Mouse (Mus musculus) heart, postnatal 36 days (tissue): ENCODE results near the gene Dirc2. TPM values are rescaled to one million over a fixed set of nuclear protein-coding genes. Genes with fewer than 3 reads are reported as not detected.
A peak's percentile ranks its signal among the peaks of the same experiment; 100 is the strongest.

Experiments
- DNase-seq, 2 experiments: peaks; one replicate each; pipeline ENCODE4 v3.0.0; 2021 to 2022
- intact Hi-C: fragments of 180-260 bp; cut with DNase I; formaldehyde crosslinking; loops from one replicate; pipeline ENCODE4 v1.15.1; 2025
- total RNA-seq, 2 experiments: library from RNA; stranded (reverse); gene quantifications; 2 replicates each; pipeline ENCODE4 v1.2.3; 2021

Dirc2 gene
- total RNA-seq, 2 experiments from 2014 or later, result 64.2 to 70.4 TPM

- no peak for DNase-seq
- intact Hi-C loops, result no loop called here
Measured at GRCm38 (mm10) chr16:35742251-35742937, 26.8 kb downstream of the Dirc2 start.

DNA sequence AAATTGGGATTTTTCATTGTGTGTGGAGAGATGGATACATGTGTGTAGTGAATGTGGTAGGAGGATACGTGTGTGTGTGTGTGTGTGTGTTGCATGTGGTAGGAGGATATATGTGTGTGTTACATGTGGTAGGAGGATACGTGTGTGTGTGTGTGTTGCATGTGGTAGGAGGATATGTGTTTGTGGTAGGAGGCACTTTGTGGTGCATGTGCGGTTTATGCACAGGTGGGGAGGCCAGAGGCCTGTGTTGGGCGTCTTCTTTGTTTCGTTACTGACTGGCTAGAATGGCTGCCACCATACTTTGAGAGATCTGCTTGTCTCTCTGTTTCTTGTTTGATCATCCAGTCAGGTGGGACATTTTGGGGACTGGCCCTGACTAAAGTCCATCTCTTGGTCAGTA, 27.5 kb downstream of the Dirc2 start:
- no peak for DNase-seq
- intact Hi-C loops, result no loop called here

- no peak for DNase-seq
- intact Hi-C loops, result no loop called here
Measured at GRCm38 (mm10) chr16:35740943-35741342, 28.2 kb downstream of the Dirc2 start.

DNA sequence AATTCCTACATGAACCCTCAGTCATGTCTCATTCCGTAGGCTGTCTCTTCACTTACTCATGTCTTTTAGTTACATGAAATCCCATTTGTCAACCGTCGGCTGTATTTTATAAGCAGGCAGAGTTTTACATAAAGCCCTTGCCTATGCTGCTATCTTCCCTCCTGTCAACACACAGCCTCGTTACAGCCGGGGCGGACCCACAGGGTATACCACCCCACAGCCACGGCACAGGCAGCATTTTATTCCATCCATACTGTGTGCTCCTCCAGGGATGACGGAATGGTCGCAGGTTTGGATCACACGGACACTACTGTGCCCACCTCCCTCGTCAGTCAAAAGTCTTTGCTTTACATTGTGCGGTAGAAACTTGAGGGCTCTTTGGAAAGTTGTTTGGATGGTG, 28.8 kb downstream of the Dirc2 start:
- intact Hi-C loops, result no loop called here
- DNase-seq, result no peak

DNA sequence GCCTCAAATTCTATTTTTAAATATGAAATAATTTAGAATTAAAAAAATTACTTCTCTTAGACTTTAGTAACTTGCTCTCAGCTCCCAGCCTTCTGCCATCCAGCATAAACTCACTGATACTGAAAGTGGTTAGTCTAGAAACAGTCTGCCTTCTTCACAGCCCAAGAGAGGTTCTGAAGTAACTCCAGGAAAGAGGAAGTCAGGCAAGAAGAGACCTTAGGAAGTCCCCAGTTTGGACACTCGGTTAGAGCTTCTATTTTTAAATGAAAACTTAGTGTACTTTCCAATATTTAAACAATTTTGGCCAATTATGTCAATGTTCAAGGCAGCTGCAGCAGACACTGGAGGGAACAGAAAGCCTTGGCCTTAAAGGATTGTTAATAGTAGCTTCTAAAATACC, 29.6 kb downstream of the Dirc2 start:
- intact Hi-C loops, result loop anchor here (10.0 kb wide), 1 partner anchor 205 kb away; no protein-coding TSS in a partner anchor
- DNase-seq, result no peak

GRCm38 (mm10) chr16:35738096-35738767, 30.9 kb downstream of the Dirc2 start:
- no peak for DNase-seq
- intact Hi-C loops, result loop anchor here (10.0 kb wide), 1 partner anchor 207 kb away; no protein-coding TSS in a partner anchor

GRCm38 (mm10) chr16:35734038-35734437, 35.1 kb downstream of the Dirc2 start:
- DNase-seq, result peak; percentile 77 to 82
- intact Hi-C loops, result loop anchor here (1.0 to 10.0 kb wide), 3 partner anchors 37 to 211 kb away; partner anchors contain the start of gene Hspbap1

DNA sequence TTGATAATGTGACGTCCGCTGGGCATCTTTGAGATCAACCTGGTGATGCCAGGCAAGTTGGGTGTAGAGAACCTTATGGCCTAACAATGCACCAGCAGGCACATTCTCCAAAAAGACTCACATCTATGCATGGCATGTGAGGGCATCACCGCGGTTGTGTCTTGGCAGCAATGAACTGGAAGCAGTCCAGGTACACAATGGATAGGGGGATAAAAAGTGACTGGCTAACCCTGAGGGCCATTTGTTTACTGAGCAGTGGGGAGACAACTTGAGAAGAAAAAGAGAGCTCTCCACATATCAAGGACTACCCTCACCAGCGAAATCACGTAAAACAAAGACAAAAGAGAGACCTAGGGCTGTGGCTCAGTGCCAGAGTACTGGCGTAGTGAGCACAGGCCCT, 37.1 kb downstream of the Dirc2 start:
- intact Hi-C loops, result loop anchor here (10.0 kb wide), 1 partner anchor 213 kb away; no protein-coding TSS in a partner anchor
- DNase-seq, result peak in 1 of 2 experiments; percentile 28

DNA sequence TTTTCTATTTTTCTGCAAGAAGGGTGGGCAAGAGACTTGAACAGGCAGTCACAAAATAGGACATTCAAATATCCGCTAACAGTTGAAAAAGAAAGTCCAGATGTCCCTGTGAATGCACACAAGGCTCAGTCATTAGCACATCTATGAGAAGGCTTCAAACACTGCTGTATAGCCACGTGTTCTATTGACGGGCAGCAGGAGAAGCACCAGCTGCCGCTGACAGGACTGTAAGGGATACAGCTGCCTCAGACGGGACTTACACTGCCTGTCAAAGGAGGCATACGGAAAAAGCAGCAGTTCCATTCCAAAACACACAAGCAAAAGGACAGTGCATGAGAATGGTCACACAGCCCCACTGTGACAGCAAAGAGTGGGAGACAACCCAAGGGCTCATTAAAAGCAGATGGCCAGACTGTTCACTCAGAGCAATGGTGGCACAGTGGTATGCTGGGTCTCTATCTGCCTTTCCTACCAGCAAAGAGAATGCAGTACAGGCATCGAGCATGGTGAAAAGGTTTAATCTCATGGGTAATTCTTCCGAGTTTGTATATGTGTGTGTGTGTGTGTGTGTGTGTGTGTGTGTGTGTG, 39.9 kb downstream of the Dirc2 start:
- intact Hi-C loops, result no loop called here
- no peak for DNase-seq

DNA sequence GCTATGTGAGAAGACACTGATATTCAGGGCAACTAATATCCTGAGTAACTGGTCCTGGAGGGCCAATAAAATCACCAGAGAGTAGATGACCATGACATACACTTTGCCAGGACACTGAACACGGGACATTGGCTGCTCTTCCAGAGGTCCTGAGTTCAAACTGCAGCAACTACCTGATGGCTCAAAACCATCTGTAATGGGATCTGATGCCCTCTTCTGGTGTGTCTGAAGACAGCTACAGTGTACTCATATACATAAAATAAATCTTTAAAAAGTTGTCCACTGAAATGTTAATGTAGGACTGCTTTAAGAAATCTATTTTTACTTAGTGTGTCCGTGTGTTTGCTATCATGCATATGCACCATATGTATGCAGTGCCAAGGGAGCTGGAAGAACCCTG, 42.6 kb downstream of the Dirc2 start:
- no peak for DNase-seq
- intact Hi-C loops, result no loop called here

GRCm38 (mm10) chr16:35724561-35724960, 44.6 kb downstream of the Dirc2 start:
- intact Hi-C loops, result loop anchor here (5.0 kb wide), 1 partner anchor 407 kb away; no protein-coding TSS in a partner anchor
- DNase-seq, result no peak

DNA sequence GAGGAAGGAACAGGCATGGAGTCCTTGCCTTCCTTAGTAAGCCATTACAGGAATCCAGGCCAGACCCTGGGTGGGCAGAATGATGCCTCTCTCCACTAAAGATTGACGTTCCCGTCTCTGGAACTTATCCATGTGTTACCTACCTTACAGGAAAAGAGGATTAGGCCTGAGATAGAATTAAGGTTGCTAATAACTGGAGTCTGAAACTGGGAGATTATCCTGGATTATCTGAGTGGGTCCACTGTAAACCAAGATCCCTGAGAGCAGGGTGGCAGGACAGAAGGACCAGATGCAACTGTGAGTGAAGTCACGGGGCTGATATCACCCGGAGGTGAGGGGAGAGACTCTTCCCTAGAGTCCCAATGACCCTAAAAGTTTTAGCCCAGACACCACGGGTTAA, 51.4 kb downstream of the Dirc2 start:
- DNase-seq, result no peak
- intact Hi-C loops, result loop anchor here (5.0 kb wide), 1 partner anchor 175 kb away; the partner anchor contains the start of gene Sema5b

GRCm38 (mm10) chr16:35716257-35716656, 52.9 kb downstream of the Dirc2 start:
- intact Hi-C loops, result loop anchor here (5.0 kb wide), 1 partner anchor 174 kb away; the partner anchor contains the start of gene Sema5b
- DNase-seq, result no peak

GRCm38 (mm10) chr16:35715771-35716170, 53.4 kb downstream of the Dirc2 start:
- intact Hi-C loops, result loop anchor here (5.0 kb wide), 1 partner anchor 173 kb away; the partner anchor contains the start of gene Sema5b
- no peak for DNase-seq

DNA sequence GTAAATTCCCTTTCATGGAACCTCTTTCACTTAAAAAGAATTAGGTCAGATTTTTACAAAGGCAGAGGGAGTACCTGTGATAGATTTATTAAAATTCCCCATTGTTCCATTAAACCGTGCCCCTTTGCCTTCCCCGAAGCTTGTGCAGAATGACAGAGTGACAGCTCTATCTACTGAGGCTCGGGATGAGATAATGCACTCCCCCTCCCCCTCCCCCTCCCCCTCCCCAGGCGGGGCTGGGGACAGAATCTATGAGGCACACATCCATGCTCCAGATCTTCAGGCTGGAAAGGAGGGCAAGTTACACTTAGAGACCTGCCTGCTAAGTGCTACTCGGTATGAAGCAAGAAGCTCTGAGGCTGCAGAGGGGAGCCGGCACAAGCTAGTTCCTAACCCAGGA, 53.8 kb downstream of the Dirc2 start:
- no peak for DNase-seq
- intact Hi-C loops, result loop anchor here (5.0 kb wide), 1 partner anchor 173 kb away; the partner anchor contains the start of gene Sema5b

DNA sequence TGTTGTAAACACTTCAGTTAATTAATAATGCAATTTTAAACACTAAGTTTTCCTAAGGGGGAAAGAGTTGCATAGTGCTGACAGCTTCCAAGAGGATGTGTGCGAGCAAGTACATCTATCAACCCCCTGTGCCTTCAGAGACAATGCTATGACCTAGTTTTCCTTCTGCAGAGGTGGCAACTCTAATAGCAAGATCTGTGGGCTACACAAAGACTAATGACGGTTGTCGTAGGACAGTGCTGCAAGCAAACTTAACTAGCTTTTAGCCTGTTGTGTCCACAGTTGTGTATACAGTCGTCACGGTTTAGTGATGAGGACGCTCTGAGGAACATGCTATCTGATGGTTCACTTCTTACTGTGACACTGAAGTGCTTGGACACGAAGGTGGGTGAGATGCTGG, 54.5 kb downstream of the Dirc2 start:
- no peak for DNase-seq
- intact Hi-C loops, result loop anchor here (5.0 kb wide), 1 partner anchor 172 kb away; the partner anchor contains the start of gene Sema5b

- no peak for DNase-seq
- intact Hi-C loops, result no loop called here
Measured at GRCm38 (mm10) chr16:35713606-35714005, 55.5 kb downstream of the Dirc2 start.

- intact Hi-C loops, result no loop called here
Measured at GRCm38 (mm10) chr16:35711004-35711403, 58.2 kb downstream of the Dirc2 start.

GRCm38 (mm10) chr16:35707004-35707403, 62.2 kb downstream of the Dirc2 start:
- intact Hi-C loops, result no loop called here
- DNase-seq, result no peak

More at GRCm38 (mm10) chr16:35711004-35711403, 58.2 kb downstream of the Dirc2 start:
- DNase-seq, result no peak

DNA sequence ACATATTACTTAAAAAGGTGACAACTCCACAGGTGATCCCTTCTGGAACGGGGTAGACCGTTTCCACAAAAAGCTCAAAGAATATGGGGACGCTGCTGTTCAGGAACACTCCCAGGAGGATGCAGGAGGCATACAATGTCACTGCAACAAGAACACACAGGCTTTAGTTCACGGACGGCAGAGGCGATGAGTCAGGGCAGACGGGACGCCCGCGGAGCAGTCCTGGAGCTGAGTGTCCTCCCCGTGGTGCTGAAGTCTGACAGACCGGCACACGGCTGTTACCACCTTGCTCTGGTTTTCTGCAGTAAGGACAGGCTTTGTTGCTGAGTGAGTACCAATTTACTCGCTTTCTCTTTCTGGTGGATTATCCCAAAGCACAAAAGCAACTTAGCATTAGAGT, 64.4 kb downstream of the Dirc2 start:
- no peak for DNase-seq
- intact Hi-C loops, result no loop called here
